ENCODE assay signal across 8 mouse cellular contexts in the genomic region with DNA sequence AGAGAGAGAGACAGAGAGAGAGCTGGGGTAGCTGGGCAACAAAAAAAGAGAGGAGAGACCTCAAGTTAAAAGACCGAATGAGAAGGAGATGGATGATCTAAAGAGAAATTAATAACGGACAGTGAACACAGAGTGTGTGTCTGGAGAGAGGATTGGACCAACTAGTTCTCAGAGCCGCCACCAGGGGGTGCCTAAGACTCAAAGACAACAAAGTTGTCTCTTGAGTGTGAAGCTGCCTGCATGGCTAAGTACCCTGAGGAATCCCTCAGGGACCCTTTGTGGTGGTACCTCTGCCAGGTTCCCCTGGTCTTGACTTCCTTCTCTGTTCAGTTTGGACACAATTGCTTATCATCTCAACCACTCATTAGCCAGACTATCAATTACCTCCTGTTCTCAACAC.
DNase-seq lines count a peak whose midpoint lies in the region; ATAC-seq and TF ChIP-seq lines count a peak whose summit lies in the region.

No protein-coding gene starts in this region.

- ATAC-seq in liver, embryonic 11.5 days (replicated peaks; ENCODE audit: low FRiP score) = no peak
- no peak for ATAC-seq in midbrain, embryonic 11.5 days (ENCODE audit: low FRiP score)

- no peak overlapping the region for H3K9ac ChIP-seq in liver, embryonic 11.5 days (ENCODE audit: low read depth, low read length)
- H3K9ac ChIP-seq in midbrain, embryonic 11.5 days (ENCODE audit: low read length) = no peak overlapping the region

- TF ChIP-seq CTCF in gastrocnemius, adult 2 months (IDR thresholded peaks at IDR 0.05) = peak; percentile 70

- peak; percentile 56 for DNase-seq in gastrocnemius, adult 2 months
- DNase-seq in gastrocnemius, postnatal 25 days = no peak
- peak; percentile 23 for DNase-seq in urinary bladder, postnatal 25 days (ENCODE audit: low spot score)
- DNase-seq in urinary bladder, postnatal 36 days (ENCODE audit: low spot score in 2 of 2) = no peak
- DNase-seq in embryo, embryonic 10.5 days (ENCODE audit: low spot score) = peak; percentile 69
- DNase-seq in liver, embryonic 11.5 days (ENCODE audit: low spot score) = peak; percentile 43
- peak; percentile 45 to 83 for DNase-seq in spleen, postnatal 10 days (ENCODE audit: low spot score in 2 of 2)
- DNase-seq in midbrain, embryonic 11.5 days (ENCODE audit: low spot score, missing footprints) = no peak

- no peak overlapping the region for H3K27ac ChIP-seq in gastrocnemius, adult 2 months
- no peak overlapping the region for H3K27ac ChIP-seq in liver, embryonic 11.5 days (ENCODE audit: low read depth, low read length)
- H3K27ac ChIP-seq in midbrain, embryonic 11.5 days (ENCODE audit: low read depth, low read length) = no peak overlapping the region

- intact Hi-C loops in gastrocnemius, adult 2 months (cut with DNase I) = loop anchor here (2.0 kb wide), 1 partner anchor 52 kb away; no protein-coding TSS in a partner anchor

- H3K27me3 ChIP-seq in liver, embryonic 11.5 days (replicated peaks; ENCODE audit: control insufficient read depth, insufficient read depth, low read length) = no peaks in the 10 kb centered on the region
- no peaks in the 10 kb centered on the region for H3K27me3 ChIP-seq in midbrain, embryonic 11.5 days (ENCODE audit: control insufficient read depth, insufficient read depth, low read length)

- H3K9me3 ChIP-seq in liver, embryonic 11.5 days (ENCODE audit: control insufficient read depth, low read length) = no peaks in the 10 kb centered on the region
- H3K9me3 ChIP-seq in midbrain, embryonic 11.5 days (ENCODE audit: control insufficient read depth, low read length) = no peaks in the 10 kb centered on the region

- WGBS in liver, embryonic 11.5 days = 20% methylated on average over 3 of the region's 3 CpGs
- WGBS in midbrain, embryonic 11.5 days = 40% methylated on average over 3 of the region's 3 CpGs

- H3K4me1 ChIP-seq in liver, embryonic 11.5 days (replicated peaks; ENCODE audit: control insufficient read depth, insufficient read depth, low read length) = no peaks in the 10 kb centered on the region
- H3K4me1 ChIP-seq in midbrain, embryonic 11.5 days (ENCODE audit: control insufficient read depth, insufficient read depth, low read length) = peaks cover 3% of the 10 kb centered on the region; the same call in 1 of the 2 replicates

- H3K4me2 ChIP-seq in liver, embryonic 11.5 days = no peak overlapping the region
- H3K4me2 ChIP-seq in midbrain, embryonic 11.5 days = no peak overlapping the region

- no peak overlapping the region for H3K4me3 ChIP-seq in gastrocnemius, adult 2 months
- H3K4me3 ChIP-seq in liver, embryonic 11.5 days (ENCODE audit: low read depth, low read length) = no peak overlapping the region
- no peak overlapping the region for H3K4me3 ChIP-seq in midbrain, embryonic 11.5 days (ENCODE audit: low read depth, low read length)

- H3K36me3 ChIP-seq in liver, embryonic 11.5 days (ENCODE audit: control insufficient read depth, insufficient read depth, low read length) = no peaks in the 10 kb centered on the region
- no peaks in the 10 kb centered on the region for H3K36me3 ChIP-seq in midbrain, embryonic 11.5 days (ENCODE audit: control insufficient read depth, insufficient read depth, low read length)

Comparison
In these comparisons a context has a peak if more than half of its experiments do, and no peak if none do; other contexts are left out.
1. DNase-seq: peak in gastrocnemius, adult 2 months (single experiment), urinary bladder, postnatal 25 days (single experiment), embryo, embryonic 10.5 days (single experiment), liver, embryonic 11.5 days (single experiment) and spleen, postnatal 10 days (2 of 2); none in gastrocnemius, postnatal 25 days (single experiment), urinary bladder, postnatal 36 days (0 of 2) and midbrain, embryonic 11.5 days (single experiment).